Mouse (Mus musculus): ENCODE data around the gene Parp8. TPM values are rescaled to one million over a fixed set of nuclear protein-coding genes. Genes with fewer than 3 reads are reported as not detected.

Gene Parp8
- 9.7 and 22.6 TPM in 2 replicates for total RNA-seq (2015; ENCODE audit: low replicate concordance)
- 7.1 and 11.2 TPM in 2 replicates for total RNA-seq (2017; ENCODE audit: low replicate concordance)

DNA sequence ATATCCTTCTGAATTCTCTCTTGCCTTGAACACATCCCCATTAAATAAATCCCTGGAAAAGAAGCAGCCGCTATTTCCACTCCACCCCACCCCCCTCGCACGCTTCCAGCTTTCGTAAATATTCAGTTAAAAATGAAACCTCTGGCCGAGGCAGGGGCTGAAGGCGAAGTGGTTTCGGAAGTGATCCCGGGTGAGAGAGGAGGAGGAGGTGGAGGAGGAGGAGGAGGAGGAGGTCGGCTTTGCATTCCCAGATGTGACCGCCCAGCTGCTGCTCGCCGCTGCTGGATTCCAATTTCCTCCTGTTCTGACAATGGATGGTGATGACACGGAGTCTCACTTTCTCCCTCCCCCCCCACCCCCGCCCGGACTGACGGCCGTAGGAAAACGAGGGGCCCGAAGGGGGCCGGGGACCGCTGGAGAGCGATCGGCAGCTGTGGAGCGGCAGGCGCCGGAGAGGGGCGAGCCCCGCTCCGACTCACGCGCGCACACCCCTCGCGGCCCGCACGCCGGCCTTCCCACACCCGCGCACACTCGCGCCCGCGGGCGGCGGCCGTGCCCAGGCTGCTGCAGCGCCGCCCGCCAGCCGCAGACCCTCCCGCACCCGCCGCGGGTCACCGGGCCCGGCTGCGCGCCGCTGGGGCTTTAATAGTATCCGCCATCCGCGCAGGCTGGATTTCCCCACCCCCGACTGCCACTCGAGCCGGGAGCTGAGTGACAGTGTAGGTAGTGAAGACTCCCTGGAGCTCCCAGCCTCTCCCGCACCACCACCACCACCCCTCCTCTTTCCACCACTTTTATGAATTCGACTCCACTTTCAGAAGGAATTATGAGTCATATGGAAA is at the start of gene Parp8:
TSS of gene Parp8 (minus strand) at position 312 of the 842 bp plus-strand sequence.
- ATAC-seq (replicated peaks; ENCODE audit: low FRiP score, poor library complexity, severe bottlenecking), result no peak

DNA sequence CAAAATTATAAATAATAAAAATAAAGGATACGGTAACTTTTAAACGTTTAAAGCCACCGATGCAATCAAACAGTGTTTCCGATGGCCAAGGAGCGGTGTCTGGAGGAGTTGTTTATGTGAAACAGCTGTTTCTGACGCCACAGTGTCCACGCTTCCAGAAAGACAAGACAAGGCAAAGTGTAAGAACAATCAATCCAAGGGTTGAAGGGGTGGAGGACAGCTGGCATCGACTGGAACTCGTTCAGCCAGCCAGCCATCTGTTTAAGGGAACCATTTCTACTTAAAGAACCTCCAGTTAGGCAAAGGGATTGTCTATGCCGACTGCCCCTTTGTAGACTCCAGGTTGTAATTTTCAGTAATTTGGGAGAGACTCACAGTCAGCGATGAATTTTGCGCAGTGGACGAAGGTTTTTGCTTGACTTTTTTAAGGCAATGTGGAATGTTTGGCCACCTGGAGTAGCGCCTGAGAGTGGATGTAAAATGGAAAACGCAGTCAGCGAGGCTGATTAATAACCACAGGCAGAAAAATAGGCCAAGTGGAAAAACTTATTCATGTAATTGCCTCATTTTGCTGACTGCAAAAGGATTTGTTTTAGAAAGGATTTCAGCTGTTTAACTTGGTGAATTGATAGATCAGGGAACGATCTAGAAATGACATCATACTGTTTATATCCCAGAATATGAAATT is 37.4 kb upstream of the Parp8 start:
- ATAC-seq (replicated peaks; ENCODE audit: low FRiP score, poor library complexity, severe bottlenecking), result no peak

DNA sequence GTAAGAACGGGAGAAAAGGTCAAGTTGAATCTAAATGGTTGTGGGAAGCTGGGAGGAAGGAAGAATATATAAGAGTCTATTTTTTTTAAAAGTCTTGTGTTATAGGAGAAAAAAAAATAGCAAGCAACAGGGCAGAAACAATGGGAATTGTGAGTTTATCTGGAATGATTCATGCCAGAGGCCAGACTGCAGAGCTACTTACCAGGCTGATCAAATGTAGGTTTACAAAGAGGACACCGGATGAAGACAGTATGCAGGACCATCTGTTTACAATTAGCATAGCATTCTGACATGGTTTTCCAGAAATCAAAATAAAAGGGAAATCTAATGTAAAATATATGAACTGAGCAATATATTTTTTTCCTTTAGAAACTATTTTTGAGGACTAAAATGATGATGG is 31.1 kb upstream of the Parp8 start:
- ATAC-seq (replicated peaks; ENCODE audit: low FRiP score, poor library complexity, severe bottlenecking), result no peak

DNA sequence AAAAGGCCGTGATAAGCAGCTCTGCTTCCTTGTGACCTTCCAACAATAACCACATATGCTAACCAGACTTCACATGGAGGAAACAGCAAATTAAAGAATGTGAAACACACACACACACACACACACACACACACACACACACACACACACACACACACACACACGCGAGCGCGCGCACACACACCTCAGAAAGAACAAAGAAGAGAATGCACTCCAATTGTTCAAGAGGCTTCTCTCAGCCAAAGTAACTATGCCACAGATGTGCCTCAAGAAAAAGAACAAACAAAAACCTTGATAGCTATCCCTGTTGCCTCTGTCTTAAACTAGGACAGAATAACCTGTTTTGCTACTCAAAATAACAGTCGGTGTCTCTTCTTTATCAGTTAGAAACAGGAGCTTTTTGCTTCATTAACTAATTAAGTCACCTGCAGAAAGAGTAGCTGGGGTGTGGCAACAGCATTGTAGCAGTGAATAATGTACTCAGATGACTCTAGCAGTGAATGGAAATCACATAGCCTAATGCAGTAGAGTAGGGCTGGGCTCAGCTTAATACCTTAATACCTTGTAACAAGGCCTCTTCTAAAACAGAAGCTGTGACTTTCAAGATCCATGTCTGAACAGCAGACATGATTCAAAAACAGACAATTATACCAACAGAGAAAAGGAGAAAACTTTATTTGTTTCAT is 29.6 kb upstream of the Parp8 start:
- ATAC-seq (replicated peaks; ENCODE audit: low FRiP score, poor library complexity, severe bottlenecking), result no peak

DNA sequence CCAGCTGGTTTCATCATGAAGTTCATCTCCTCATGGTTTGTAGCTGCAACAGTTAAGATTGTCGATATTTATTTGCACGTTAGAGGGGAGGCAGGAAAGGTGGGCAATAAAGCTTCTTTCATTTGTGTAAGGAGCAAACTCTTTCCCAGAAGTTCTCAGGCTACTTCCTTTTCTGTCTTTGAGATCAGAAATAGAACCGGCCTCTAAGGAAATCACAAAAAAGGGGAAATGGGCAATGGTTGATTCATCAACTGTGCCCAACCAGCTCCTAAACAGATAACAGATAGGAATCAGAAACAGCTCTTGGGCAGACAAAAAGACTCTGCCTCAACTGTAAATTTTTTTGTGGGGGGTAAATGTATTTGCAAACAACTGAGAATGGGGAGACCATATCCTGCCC is 27.4 kb upstream of the Parp8 start:
- ATAC-seq (replicated peaks; ENCODE audit: low FRiP score, poor library complexity, severe bottlenecking), result no peak

DNA sequence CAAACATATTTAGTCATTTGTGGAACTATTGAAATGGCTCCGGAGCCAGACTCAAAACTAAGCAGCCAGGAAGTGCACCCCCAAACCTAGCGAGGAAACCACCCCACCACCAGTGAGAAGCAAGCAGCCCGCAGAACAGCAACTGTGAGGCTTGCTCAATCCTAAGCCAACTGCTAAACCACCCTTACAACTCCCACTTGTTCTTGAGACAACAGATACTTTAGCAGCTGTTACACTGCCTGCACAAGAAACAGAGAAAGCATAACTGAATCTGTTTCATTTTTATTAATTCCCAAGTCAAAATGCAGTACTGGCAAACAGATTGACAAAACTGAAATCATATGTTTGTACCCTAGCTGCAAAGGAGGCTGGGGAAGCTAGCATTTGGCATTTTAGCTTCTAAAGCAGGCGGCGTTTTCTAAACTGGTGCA is 23.2 kb upstream of the Parp8 start:
- ATAC-seq (replicated peaks; ENCODE audit: low FRiP score, poor library complexity, severe bottlenecking), result no peak

DNA sequence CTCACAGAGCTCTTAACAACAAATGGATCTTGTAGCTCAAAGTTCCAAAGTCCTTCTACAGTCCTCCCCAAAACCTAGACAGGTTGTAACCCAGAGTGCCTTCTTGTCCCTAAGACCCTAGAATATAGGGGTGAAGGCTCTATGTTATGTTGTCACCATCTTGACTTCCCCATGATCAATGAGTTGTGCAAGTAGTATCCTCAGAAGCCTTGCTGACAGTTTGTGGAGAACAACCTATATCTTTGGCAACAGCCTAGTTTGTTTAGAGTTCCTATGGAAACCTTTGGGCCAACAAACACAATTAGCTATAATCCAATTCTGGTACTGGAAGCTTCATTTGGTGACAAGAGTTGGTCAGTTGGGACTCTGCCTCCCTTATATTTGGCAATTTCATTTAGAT is 18.2 kb upstream of the Parp8 start:
- no peak for ATAC-seq (replicated peaks; ENCODE audit: low FRiP score, poor library complexity, severe bottlenecking)

DNA sequence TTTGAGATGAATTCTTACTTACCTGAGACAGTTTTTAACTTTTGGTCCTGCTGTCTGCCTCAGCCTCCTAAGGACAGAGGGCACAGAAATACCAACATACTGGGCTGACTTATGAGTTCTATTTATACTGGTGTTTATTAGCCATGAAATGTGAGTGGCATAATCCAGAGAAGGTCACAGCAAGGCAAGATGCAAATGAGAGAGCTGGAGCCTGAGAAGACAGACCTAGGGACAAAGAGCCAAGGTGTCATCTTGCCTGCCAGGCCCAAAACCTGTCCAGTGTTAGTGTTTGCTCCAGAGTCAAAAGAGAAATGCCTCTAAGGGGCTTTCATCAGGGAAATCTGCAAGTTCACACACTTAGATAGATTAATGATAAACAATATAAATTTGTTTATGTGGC is 15.7 kb upstream of the Parp8 start:
- ATAC-seq (replicated peaks; ENCODE audit: low FRiP score, poor library complexity, severe bottlenecking), result no peak

DNA sequence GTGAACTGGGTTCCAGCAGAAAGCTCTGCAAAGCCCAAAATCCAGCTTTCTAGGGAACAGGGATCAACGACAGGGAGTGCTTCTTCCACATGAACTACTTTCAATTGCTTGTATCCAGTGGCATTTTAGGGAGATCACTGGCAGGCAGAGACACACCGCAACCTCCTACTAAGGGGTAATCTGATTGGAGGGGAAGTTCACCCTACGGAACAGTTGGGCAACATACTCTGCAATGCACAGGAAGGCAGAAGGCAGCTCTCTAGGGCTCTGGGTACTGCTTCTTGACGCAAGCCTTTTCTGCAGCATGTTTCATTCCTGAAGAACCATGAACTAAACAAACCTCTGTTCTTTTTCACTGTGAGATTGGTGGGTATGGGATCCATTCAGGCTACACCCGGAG is 10.9 kb upstream of the Parp8 start:
- no peak for ATAC-seq (replicated peaks; ENCODE audit: low FRiP score, poor library complexity, severe bottlenecking)

DNA sequence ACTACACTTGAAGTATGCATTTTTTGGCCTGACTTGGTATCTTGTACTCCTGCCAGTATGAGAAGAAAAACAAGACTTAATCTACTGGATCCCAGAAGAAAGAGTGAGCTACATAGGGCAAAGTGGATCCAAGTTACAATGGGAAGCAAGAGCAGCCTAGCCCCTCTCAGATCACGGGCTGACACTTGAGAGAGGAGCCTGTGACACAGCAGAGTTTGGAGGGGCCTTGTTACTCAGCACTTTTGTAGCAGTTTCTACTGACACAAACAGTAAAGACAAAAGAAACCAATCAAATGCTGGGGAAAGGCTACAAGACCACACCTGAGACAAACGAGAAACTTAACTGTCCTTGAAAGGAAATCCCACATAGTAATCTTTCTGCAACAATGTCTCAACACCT is 9.8 kb upstream of the Parp8 start:
- ATAC-seq (replicated peaks; ENCODE audit: low FRiP score, poor library complexity, severe bottlenecking), result no peak

DNA sequence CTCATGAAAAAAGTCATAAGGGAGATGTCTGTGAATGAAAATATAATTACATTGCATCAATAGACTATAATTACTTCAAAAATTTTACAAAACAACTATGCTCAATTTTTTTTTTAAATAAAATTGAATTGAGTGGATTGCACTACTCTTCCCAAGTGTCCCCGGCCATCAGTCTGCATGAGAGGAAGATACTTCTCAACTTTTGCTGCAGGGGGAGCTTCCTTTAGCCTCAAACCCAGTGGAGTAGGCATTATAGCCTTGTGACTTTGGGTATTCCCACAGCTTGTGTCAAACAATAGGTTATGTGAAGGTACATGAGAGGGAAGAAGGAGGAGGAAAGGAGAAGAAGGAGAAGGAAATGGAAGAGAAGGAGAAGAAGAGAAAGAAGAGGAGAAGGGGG is 9.3 kb upstream of the Parp8 start:
- ATAC-seq (replicated peaks; ENCODE audit: low FRiP score, poor library complexity, severe bottlenecking), result no peak

DNA sequence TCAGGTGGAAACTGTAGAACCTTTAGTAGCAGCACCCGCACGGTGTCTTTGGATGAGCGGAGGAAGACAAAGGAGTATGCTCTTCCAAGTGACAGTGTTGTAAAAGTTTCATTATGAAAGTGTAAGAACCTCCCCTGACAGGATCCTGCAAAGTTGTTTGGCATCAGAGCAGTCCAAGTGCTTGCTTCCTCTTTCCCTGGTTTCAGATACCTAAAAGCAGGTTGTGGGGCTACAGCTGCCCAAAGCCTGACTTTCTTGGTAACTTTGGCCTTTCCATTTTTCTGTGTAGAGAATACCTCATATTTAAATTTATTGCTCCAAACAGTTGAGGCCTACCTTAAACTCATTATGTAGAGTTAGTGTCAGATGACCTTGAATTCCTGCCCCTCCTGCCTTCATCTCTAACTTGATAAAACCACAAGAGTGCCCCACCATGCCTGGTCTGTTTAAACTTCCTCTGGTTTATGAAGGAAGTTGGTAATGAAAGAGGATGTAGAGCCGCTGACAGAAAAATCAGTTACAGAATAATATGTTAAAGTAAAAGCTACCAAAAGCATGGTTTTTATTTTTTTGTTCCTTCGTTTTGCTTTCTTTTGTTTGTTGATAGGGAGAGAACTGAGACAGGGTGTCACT is 8.5 kb upstream of the Parp8 start:
- ATAC-seq (replicated peaks; ENCODE audit: low FRiP score, poor library complexity, severe bottlenecking), result no peak

DNA sequence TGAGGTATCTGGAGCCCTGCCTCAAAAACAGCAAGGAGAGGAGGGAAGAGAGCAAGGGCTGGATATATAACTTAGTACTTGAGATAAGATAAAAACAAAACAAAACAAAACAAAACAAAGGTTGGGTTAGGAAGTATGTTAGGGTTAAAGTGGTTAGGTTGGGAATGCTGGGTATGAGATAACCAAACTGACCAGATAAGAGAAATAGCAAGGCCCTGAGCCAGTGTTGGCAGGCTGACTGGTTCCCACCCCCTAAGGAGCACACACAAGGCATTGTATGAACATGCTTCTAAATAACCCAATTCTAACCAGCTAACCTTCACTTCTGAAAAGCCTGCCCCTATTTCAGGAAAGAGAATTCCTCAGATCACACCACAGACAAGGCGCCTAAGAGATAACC is 7.1 kb upstream of the Parp8 start:
- ATAC-seq (replicated peaks; ENCODE audit: low FRiP score, poor library complexity, severe bottlenecking), result no peak

DNA sequence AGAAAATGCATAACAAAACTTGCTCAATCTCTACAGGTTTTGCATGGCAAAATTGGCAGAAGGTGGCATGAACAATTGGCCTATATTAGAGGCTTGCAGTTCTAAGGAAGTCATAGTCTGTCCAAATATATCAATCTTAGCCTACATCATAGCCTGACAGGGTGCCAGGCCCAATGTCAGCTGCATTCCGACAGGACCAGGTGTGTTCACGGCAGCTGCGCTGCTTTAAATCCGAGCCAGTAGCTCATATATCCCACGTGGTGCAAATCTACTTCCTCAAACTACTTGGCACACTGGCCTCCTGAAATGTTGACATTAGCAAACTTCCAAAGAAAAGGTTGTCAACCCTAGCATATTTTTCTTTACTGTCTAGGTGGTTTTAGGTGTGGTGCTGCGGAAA is 6.2 kb upstream of the Parp8 start:
- no peak for ATAC-seq (replicated peaks; ENCODE audit: low FRiP score, poor library complexity, severe bottlenecking)

DNA sequence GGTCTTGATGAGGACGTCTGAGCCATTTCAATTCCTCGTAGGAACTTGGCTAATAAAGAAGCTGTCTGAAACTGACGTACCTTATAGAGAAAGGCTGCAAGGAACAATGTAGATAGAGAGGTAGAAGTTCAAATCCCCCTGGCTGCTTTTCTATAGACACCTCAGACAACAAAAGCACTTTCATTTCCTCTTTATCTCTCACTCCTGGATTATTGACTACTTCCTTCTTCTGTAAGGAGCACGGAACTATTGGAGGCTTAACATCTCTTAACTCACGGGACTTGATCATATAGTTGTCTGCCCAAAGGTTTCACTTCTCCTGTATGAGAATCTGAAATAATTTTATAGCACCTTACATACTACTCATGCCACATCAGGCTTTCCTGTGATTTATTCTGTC is 2.9 kb upstream of the Parp8 start:
- ATAC-seq (replicated peaks; ENCODE audit: low FRiP score, poor library complexity, severe bottlenecking), result no peak

DNA sequence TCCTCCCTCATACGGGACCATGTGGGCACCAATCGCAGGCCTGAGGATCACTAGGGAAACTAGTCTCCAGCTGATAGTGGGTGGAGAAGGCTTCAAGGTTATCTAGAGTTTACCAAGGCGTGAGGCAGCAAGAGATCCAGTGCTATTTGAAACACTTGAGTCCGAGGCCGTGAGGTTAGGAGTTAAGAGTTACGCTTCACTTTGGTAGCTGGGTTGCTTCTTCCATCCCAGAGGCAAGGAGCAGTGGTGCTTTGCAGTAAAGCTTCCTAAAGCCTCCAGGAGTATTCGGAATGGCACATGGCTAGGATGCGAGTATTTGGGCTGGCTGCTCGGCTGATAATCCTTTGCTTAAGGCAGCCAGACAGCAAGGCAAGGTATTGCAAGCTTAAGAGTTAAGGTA is 2.0 kb upstream of the Parp8 start:
- no peak for ATAC-seq (replicated peaks; ENCODE audit: low FRiP score, poor library complexity, severe bottlenecking)

DNA sequence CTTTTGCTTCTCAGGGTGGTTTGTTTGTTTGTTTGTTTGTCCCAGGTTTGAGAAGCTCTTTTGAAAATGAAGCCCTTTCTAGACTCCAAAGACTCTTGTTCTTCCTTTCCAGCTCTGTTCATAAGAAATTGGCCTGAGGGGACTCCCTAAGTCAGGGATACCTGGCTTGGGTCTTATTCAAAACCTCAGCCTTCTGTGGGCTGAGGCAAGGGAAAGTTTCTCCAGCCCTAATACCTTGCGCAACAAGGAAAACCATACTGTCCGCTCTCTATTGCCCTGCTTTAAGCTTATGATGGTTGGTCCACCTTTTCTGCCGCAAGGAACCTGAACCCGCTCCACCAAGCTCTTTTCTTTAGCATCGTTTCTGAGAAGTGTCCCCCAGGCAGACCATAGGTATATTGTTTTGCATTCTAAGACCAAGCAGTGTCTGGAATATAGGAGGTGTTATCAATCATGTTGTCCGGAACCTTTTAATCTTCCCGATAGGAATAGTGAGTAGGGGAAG is 991 bp upstream of the Parp8 start:
- no peak for ATAC-seq (replicated peaks; ENCODE audit: low FRiP score, poor library complexity, severe bottlenecking)

DNA sequence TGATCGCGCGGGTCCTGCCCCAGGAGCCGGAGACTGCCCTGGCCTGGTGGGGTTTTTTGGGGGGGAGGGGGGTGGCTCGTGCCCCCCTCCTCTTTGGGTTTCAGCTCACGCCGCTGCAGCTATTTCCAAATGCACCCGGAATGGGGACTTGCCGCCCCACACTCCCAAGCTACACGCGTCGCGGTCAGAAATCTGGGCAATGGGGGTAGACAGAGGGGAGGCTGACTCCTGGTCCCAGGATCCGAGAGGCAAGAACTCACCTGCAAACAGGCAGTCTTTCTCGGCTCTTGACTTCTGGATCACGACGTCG is 466 bp downstream of the Parp8 start:
- no peak for ATAC-seq (replicated peaks; ENCODE audit: low FRiP score, poor library complexity, severe bottlenecking)

DNA sequence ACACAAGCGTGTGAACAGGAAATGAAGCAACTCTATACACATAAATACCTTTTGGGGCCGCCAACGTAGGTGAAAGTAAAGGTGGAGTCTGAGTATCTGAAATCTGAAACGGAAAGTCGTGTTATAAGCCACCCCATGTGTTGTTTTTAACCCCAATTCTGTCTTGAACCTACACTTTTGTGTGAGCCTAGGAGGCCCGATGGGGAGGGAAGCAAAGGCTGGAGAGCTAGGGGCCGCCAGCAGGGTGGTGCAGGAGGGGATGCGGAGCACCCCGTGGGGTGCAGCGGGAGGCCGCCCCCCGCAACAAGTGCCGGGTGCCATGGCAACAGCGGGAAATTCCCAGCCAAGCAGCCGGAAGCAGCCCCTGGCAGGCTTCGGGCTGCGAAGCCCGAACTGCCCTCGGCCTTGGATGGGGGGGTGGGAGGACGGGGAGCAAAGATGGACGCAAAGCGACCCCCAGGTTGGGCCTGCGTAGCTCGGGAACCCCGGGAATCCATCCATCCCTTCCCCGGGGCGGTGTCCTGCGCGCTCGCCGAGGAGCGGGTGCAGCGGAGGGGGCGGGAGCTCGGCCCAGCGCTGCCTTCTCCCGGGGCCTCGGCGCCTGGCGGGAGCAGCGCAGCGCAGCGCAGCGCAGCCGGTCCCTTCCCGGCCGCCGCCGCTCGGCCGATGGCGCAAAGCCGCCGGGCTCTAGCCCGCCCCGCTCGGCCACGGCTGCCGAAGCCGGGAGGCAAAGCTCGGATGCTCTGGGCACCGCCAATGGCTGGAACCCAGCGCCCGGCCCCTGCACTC is 1.0 kb downstream of the Parp8 start:
- no peak for ATAC-seq (replicated peaks; ENCODE audit: low FRiP score, poor library complexity, severe bottlenecking)
